Mouse (Mus musculus) CH12.LX (cell line): ENCODE data around the gene H2-DMa. TPM values are rescaled to one million over a fixed set of nuclear protein-coding genes. Genes with fewer than 3 reads are reported as not detected.

Experiments used
- DNase-seq: peaks from one replicate; pipeline ENCODE4 v3.0.0-alpha.2; 2013; ENCODE audit errors: extremely low read depth
- H3K27ac ChIP-seq: 2 replicates; pipeline ENCODE4 v1.5.1; 2012; ENCODE audit warnings: low read depth, mild to moderate bottlenecking, control low read depth, moderate library complexity; ENCODE audit not compliant: insufficient read depth
- H3K27me3 ChIP-seq: replicated peaks from 2 replicates; pipeline ENCODE3; 2012; ENCODE audit warnings: inconsistent platforms
- H3K36me3 ChIP-seq, 2 experiments: replicated peaks in 1 of 2; 2 replicates each; pipeline versions ENCODE3 to v1.6.1; 2012; ENCODE audit warnings: inconsistent platforms in 1 of 2, low read length in 1 of 2, mild to moderate bottlenecking in 1 of 2, mixed read lengths in 1 of 2, moderate library complexity in 1 of 2; ENCODE audit not compliant: control insufficient read depth in 1 of 2, insufficient read depth in 1 of 2
- H3K4me1 ChIP-seq, 2 experiments: 2 replicates each; pipeline ENCODE4 v1.6.1; 2012; ENCODE audit warnings: inconsistent platforms in 1 of 2, moderate library complexity in 1 of 2; ENCODE audit not compliant: insufficient read depth in 2 of 2, control insufficient read depth in 1 of 2
- H3K4me2 ChIP-seq: 2 replicates; pipeline ENCODE4 v1.6.1; 2012; ENCODE audit warnings: low read depth, mild to moderate bottlenecking, control low read depth; ENCODE audit not compliant: poor library complexity, insufficient read depth, severe bottlenecking
- H3K4me3 ChIP-seq, 3 experiments: fragments of 150-350 bp in 1 of 3; sonication (generic) in 1 of 3; replicated peaks in 1 of 3; 2 replicates each; pipeline versions ENCODE3 to v1.5.1; 2011 to 2012; ENCODE audit warnings: low read depth in 2 of 3, low read length in 2 of 3, mild to moderate bottlenecking in 2 of 3, moderate library complexity in 2 of 3, control low read depth in 1 of 3, improper control_type of control experiment in 1 of 3, inconsistent platforms in 1 of 3, mixed read lengths in 1 of 3; ENCODE audit not compliant: poor library complexity in 1 of 3
- H3K79me2 ChIP-seq: replicated peaks from 2 replicates; pipeline ENCODE4 v1.6.1; 2012; ENCODE audit warnings: mild to moderate bottlenecking, moderate library complexity; ENCODE audit not compliant: control insufficient read depth, poor library complexity, insufficient read depth, severe bottlenecking; ENCODE audit errors: extremely low read depth
- H3K9ac ChIP-seq: 2 replicates; pipeline ENCODE4 v1.6.1; 2012; ENCODE audit warnings: low read depth, mild to moderate bottlenecking, control low read depth, moderate library complexity; ENCODE audit not compliant: insufficient read depth
- H3K9me3 ChIP-seq: replicated peaks from 2 replicates; pipeline ENCODE3; 2012; ENCODE audit warnings: low read length, inconsistent platforms, mixed read lengths
- BHLHE40 ChIP-seq: IDR thresholded peaks from 2 replicates; pipeline ENCODE4 v1.6.1; 2011; ENCODE audit warnings: mild to moderate bottlenecking, low read depth, low read length, improper control_type of control experiment
- CHD1 ChIP-seq: IDR thresholded peaks from 2 replicates; pipeline ENCODE4 v1.6.1; 2012; ENCODE audit warnings: low read depth, low read length, improper control_type of control experiment, inconsistent platforms
- CHD2 ChIP-seq: IDR thresholded peaks from 2 replicates; pipeline ENCODE4 v1.6.1; 2011; ENCODE audit warnings: low read length, improper control_type of control experiment
- E2F4 ChIP-seq: IDR thresholded peaks from 2 replicates; pipeline ENCODE4 v1.6.1; 2011; ENCODE audit warnings: low read depth, low read length, improper control_type of control experiment; ENCODE audit not compliant: insufficient replicate concordance
- GABPA ChIP-seq: IDR thresholded peaks from 2 replicates; pipeline ENCODE4 v1.6.1; 2012; ENCODE audit warnings: low read depth, low read length, improper control_type of control experiment, inconsistent platforms; ENCODE audit not compliant: insufficient replicate concordance
- HCFC1 ChIP-seq: IDR thresholded peaks from 2 replicates; pipeline ENCODE4 v1.6.1; 2012; ENCODE audit warnings: low read depth, mild to moderate bottlenecking, inconsistent platforms, low read length, improper control_type of control experiment
- JUND ChIP-seq: conservative IDR thresholded peaks from 2 replicates; pipeline ENCODE4 v1.6.1; 2011; ENCODE audit warnings: low read depth, low read length, improper control_type of control experiment
- KAT2A ChIP-seq: IDR thresholded peaks from 2 replicates; pipeline ENCODE4 v1.6.1; 2012; ENCODE audit warnings: low read length, improper control_type of control experiment, inconsistent platforms; ENCODE audit not compliant: insufficient replicate concordance
- MAFK ChIP-seq: IDR thresholded peaks from 2 replicates; pipeline ENCODE4 v1.6.1; 2011; ENCODE audit warnings: low read length, improper control_type of control experiment; ENCODE audit not compliant: insufficient replicate concordance
- MAX ChIP-seq: IDR thresholded peaks from 2 replicates; pipeline ENCODE4 v1.6.1; 2011; ENCODE audit warnings: low read length, improper control_type of control experiment
- MAZ ChIP-seq: IDR thresholded peaks from 2 replicates; pipeline ENCODE4 v1.6.1; 2012; ENCODE audit warnings: low read depth, mild to moderate bottlenecking, inconsistent platforms, low read length, improper control_type of control experiment, moderate library complexity
- MXI1 ChIP-seq: IDR thresholded peaks from 2 replicates; pipeline ENCODE4 v1.6.1; 2011; ENCODE audit warnings: mild to moderate bottlenecking, low read depth, low read length, improper control_type of control experiment
- MYC ChIP-seq: IDR thresholded peaks from 2 replicates; pipeline ENCODE4 v1.6.1; 2011; ENCODE audit warnings: low read depth, mild to moderate bottlenecking, improper control_type of control experiment, low read length
- NRF1 ChIP-seq: IDR thresholded peaks from 2 replicates; pipeline ENCODE4 v1.6.1; 2014; ENCODE audit warnings: low read depth, mild to moderate bottlenecking, inconsistent platforms, low read length, improper control_type of control experiment, moderate library complexity
- RCOR1 ChIP-seq: conservative IDR thresholded peaks from 2 replicates; pipeline ENCODE4 v1.6.1; 2012; ENCODE audit warnings: low read depth, mild to moderate bottlenecking, inconsistent platforms, low read length, improper control_type of control experiment
- SIN3A ChIP-seq: IDR thresholded peaks from 2 replicates; pipeline ENCODE4 v1.6.1; 2012; ENCODE audit warnings: low read length, improper control_type of control experiment, inconsistent platforms
- TBP ChIP-seq: conservative IDR thresholded peaks from 2 replicates; pipeline ENCODE4 v1.6.1; 2011; ENCODE audit warnings: low read depth, low read length, improper control_type of control experiment
- USF1 ChIP-seq: IDR thresholded peaks from 2 replicates; pipeline ENCODE4 v1.6.1; 2014; ENCODE audit warnings: low read depth, mild to moderate bottlenecking, inconsistent platforms, low read length, improper control_type of control experiment
- ZC3H11A ChIP-seq: IDR thresholded peaks from 2 replicates; pipeline ENCODE4 v1.6.1; 2012; ENCODE audit warnings: low read depth, mild to moderate bottlenecking, inconsistent platforms, low read length, improper control_type of control experiment
- ZKSCAN1 ChIP-seq: IDR thresholded peaks from 2 replicates; pipeline ENCODE4 v1.6.1; 2012; ENCODE audit warnings: low read depth, inconsistent platforms, low read length, improper control_type of control experiment, borderline replicate concordance
- ZMIZ1 ChIP-seq: IDR thresholded peaks from 2 replicates; pipeline ENCODE4 v1.6.1; 2012; ENCODE audit warnings: low read depth, mild to moderate bottlenecking, inconsistent platforms, low read length, improper control_type of control experiment
- ZNF384 ChIP-seq: IDR thresholded peaks from 2 replicates; pipeline ENCODE4 v1.6.1; 2012; ENCODE audit warnings: low read depth, low read length, improper control_type of control experiment, inconsistent platforms
- dilution Hi-C: fragments of 300-500 bp; cut with MboI; formaldehyde crosslinking; loops from 2 replicates; pipeline ENCODE4 v1.14.3; 2020; ENCODE audit warnings: low sequenced_read_pairs; ENCODE audit not compliant: extremely low pct_unique_long_range_greater_than_20kb, extremely low pct_ligation_motif_present
- in situ Hi-C: fragments of 300-500 bp; cut with MboI; formaldehyde crosslinking; loops from 3 replicates; pipeline ENCODE4 v1.14.3; 2019; ENCODE audit warnings: low sequenced_read_pairs, low pct_ligation_motif_present, low pct_unique_long_range_greater_than_20kb, mixed read lengths
- polyA plus RNA-seq: library from polyadenylated mRNA; unstranded; fragments of >175 nt; gene quantifications from 2 replicates; pipeline ENCODE4 v1.2.1, GENCODE M21; 2012; ENCODE audit warnings: low read depth; ENCODE audit not compliant: insufficient read length
- total RNA-seq, 2 experiments: library from RNA; depleted of rRNA; stranded (reverse); fragments of 300-350 nt in 1 of 2; fragments of >200 nt in 1 of 2; gene quantifications; 2 replicates each; pipeline ENCODE4 v1.2.3; 2012 to 2014

H2-DMa gene
- total and polyA plus RNA-seq, 3 experiments = 67.7 to 119 (median 112) TPM

DNA sequence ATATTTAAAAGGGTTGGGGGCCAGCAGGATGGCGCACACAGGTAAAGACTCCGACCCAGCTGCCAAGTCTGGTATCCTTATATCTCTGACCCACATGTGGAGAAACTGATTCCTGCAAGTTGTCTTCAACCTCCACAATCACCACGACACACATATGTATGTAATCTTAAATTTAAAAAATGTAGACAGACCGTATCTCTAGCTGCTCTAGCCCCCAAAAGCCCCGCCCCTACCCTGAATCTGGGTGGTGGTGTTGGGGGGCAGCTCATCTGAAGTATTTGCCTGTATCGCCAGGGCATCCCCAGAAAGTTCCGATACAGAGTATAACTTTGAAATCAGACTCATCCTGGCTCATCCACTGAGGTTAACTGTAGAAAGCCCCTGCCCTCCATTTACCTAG lies 12.8 kb upstream of the H2-DMa start:
- H3K27ac ChIP-seq = no peak overlapping the region
- in situ Hi-C loops (no loop called here), dilution Hi-C loops (no loop called here)
- H3K79me2 ChIP-seq = no peaks in the 10 kb centered on the region
- no peak for TF ChIP-seq ZNF384
- TF ChIP-seq NRF1 = no peak
- TF ChIP-seq TBP = no peak
- TF ChIP-seq MAFK = no peak
- no peak for TF ChIP-seq ZC3H11A
- no peak for TF ChIP-seq MYC
- no peak for TF ChIP-seq ZKSCAN1
- no peak for TF ChIP-seq CHD1
- no peak for TF ChIP-seq MAZ
- TF ChIP-seq HCFC1 = no peak
- no peak for TF ChIP-seq CHD2
- no peak for TF ChIP-seq MXI1
- TF ChIP-seq SIN3A = no peak
- TF ChIP-seq JUND = no peak
- no peak for TF ChIP-seq ZMIZ1
- TF ChIP-seq RCOR1 = no peak
- TF ChIP-seq E2F4 = no peak
- no peak for TF ChIP-seq MAX
- no peak for TF ChIP-seq GABPA
- no peak for TF ChIP-seq USF1
- no peaks in the 10 kb centered on the region for H3K27me3 ChIP-seq
- no peak for DNase-seq
- H3K4me3 ChIP-seq = no peak overlapping the region
- H3K4me2 ChIP-seq = no peak overlapping the region
- H3K9ac ChIP-seq = no peak overlapping the region
- peaks cover 4% of the 10 kb centered on the region for H3K9me3 ChIP-seq
- H3K4me1 ChIP-seq = peaks cover 13 to 25% of the 10 kb centered on the region in 2 experiments
- peaks cover 7 to 26% of the 10 kb centered on the region in 2 experiments for H3K36me3 ChIP-seq

- H3K9me3 ChIP-seq = peaks cover 4% of the 10 kb centered on the region
- in situ Hi-C loops = no loop called here
- no peaks in the 10 kb centered on the region for H3K27me3 ChIP-seq
- no peaks in the 10 kb centered on the region for H3K79me2 ChIP-seq
- TF ChIP-seq BHLHE40 (peak; percentile 59; the same call in 1 of the 2 replicates), KAT2A (no peak)
- DNase-seq = no peak
- no peak overlapping the region for H3K9ac ChIP-seq
- H3K4me3 ChIP-seq = no peak overlapping the region
- no peak overlapping the region for H3K4me2 ChIP-seq
- H3K27ac ChIP-seq = no peak overlapping the region
- dilution Hi-C loops = no loop called here
- peaks cover 10 to 22% of the 10 kb centered on the region in 2 experiments for H3K4me1 ChIP-seq
- peaks cover 13 to 34% of the 10 kb centered on the region in 2 experiments for H3K36me3 ChIP-seq
Observed at GRCm38 (mm10) chr17:34107109-34107867, 12.1 kb upstream of the H2-DMa start.
